7 mouse cellular contexts compared by ENCODE assay signal in the genomic region with DNA sequence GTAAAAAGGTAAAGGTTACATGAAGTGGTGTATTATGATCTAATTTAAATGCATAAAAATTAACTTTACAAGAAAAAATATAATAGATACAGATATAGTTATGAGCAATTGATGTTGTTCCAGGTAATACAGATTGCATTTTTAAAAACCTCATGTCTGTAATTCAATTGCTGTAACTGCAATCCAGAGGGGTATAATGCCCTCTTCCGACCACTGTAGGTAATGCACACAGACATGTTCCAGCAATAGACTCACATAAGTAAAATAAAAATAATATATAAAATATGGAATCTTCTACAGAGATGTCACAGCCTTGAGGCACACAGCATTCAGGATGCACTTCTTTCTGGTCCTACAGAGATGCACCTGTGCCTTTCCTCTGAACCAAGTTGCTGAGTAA.
DNase-seq lines count a peak whose midpoint lies in the region; TF ChIP-seq lines count a peak whose summit lies in the region.
"Not testable (repeated sequence)": the region's sequence is repeated elsewhere in the genome, so short reads cannot be mapped to it uniquely, and the experiment has no call there.

No protein-coding gene starts in this region.

- TF ChIP-seq RAD21 in MEL (IDR thresholded peaks at IDR 0.05; ENCODE audit: low read depth, low read length) = peak; percentile 6; the same call in 1 of the 2 replicates

- not testable (repeated sequence) for H3K9ac ChIP-seq in MEL (ENCODE audit: control insufficient read depth, low read depth, low read length, poor library complexity, severe bottlenecking)

- not testable (repeated sequence) for H3K79me2 ChIP-seq in MEL (ENCODE audit: control insufficient read depth, insufficient read depth, low read length, poor library complexity)

- not testable (repeated sequence) for TF ChIP-seq EP300 in MEL (IDR thresholded peaks at IDR 0.05; ENCODE audit: low read depth in 1 of 2, low read length in 2 of 2)

- not testable (repeated sequence) for TF ChIP-seq CTCF in MEL (IDR thresholded peaks at IDR 0.05 in 2 of 3, conservative IDR thresholded peaks at IDR 0.05 in 1 of 3; ENCODE audit: control insufficient read depth in 1 of 3, insufficient read depth in 1 of 3, low read depth in 2 of 3, low read length in 3 of 3, poor library complexity in 1 of 3, severe bottlenecking in 1 of 3)
- peak; percentile 15; the same call in 1 of the 2 replicates for TF ChIP-seq CTCF in gastrocnemius, adult 2 months (IDR thresholded peaks at IDR 0.05)
- peak; percentile 39 for TF ChIP-seq CTCF in layer of hippocampus, adult 2 months (conservative IDR thresholded peaks at IDR 0.05)

- H3K27ac ChIP-seq in MEL (ENCODE audit: control insufficient read depth, low read depth, low read length); gastrocnemius, adult 2 months; layer of hippocampus, adult 2 months: not testable (repeated sequence)

- H3K4me3 ChIP-seq in MEL (ENCODE audit: control insufficient read depth in 1 of 2, insufficient read depth in 1 of 2, low read depth in 2 of 2, low read length in 2 of 2); gastrocnemius, adult 2 months; layer of hippocampus, adult 2 months: not testable (repeated sequence)

- not testable (repeated sequence) for TF ChIP-seq POLR2A in MEL (IDR thresholded peaks at IDR 0.05; ENCODE audit: control insufficient read depth in 1 of 2, insufficient read depth in 1 of 2, low read depth in 1 of 2, low read length in 2 of 2, poor library complexity in 1 of 2)

- not testable (repeated sequence) for DNase-seq in MEL (ENCODE audit: low read depth, low spot score); gastrocnemius, adult 2 months
- peak; percentile 60 for DNase-seq in adrenal gland, postnatal 14 days
- peak; percentile 18 for DNase-seq in kidney, adult 18-20 months
- DNase-seq in layer of hippocampus, adult 2 months (ENCODE audit: low spot score in 2 of 2) = peak in 1 of 2 experiments; percentile 8
- DNase-seq in right cerebral cortex, adult 18-20 months = peak; percentile 1
- peak; percentile 56 for DNase-seq in thymus, postnatal 14 days

- not testable (repeated sequence) for H3K9me3 ChIP-seq in MEL (replicated peaks; ENCODE audit: insufficient read depth, low read length)

- not testable (repeated sequence) for H3K27me3 ChIP-seq in MEL (ENCODE audit: control insufficient read depth in 1 of 2, insufficient read depth in 2 of 2, low read length in 2 of 2)

- intact Hi-C loops in gastrocnemius, adult 2 months (cut with DNase I) = not testable (repeated sequence)

- H3K36me3 ChIP-seq in MEL (ENCODE audit: control insufficient read depth in 1 of 2, insufficient read depth in 2 of 2, low read length in 2 of 2) = not testable (repeated sequence)

- H3K4me1 ChIP-seq in MEL (ENCODE audit: control insufficient read depth in 1 of 2, insufficient read depth in 2 of 2, low read length in 2 of 2) = not testable (repeated sequence)
